In genomic region chr8:84555269-84555668, GRCm38 (mm10) we compare ENCODE assay signal across 14 mouse cellular contexts.
DNase-seq lines count a peak whose midpoint lies in the region; ATAC-seq and TF ChIP-seq lines count a peak whose summit lies in the region.
"Had no signal": no experiment of that assay in that cellular context is flagged by ENCODE, and none has a peak within 500 bp of the region (broad histone marks: within the 10 kb centered on the region; RNA-seq: fewer than 3 reads in every experiment).

No protein-coding gene starts in this region.

- no peak for ATAC-seq in forebrain, embryonic 13.5 days
- ATAC-seq in forebrain, embryonic 11.5 days (replicated peaks; ENCODE audit: low FRiP score), result no peak
- no peak for ATAC-seq in hindbrain, postnatal 0 days
- ATAC-seq in heart, embryonic 11.5 days (replicated peaks; ENCODE audit: insufficient number of reproducible peaks, low FRiP score, low TSS enrichment), result no peak

- no peak for DNase-seq in forebrain, embryonic 11.5 days (ENCODE audit: low spot score)
- DNase-seq in layer of hippocampus, adult 2 months (ENCODE audit: low spot score in 2 of 2), result no peak
- no peak for DNase-seq in layer of hippocampus, postnatal 25 days (ENCODE audit: extremely low spot score in 1 of 2, low spot score in 1 of 2)
- peak; percentile 54 to 58 for DNase-seq in cerebellum, postnatal 25 days
- no peak for DNase-seq in hindbrain, postnatal 0 days (ENCODE audit: low spot score)
- DNase-seq: embryo, embryonic 11 days; liver, embryonic 13.5 days had no signal

- TF ChIP-seq CTCF in layer of hippocampus, adult 2 months (conservative IDR thresholded peaks at IDR 0.05), result no peak
- TF ChIP-seq CTCF in hindbrain, postnatal 0 days (IDR thresholded peaks at IDR 0.05; ENCODE audit: low read depth), result no peak

- H3K27me3 ChIP-seq in forebrain, embryonic 13.5 days, result peaks cover 43% of the 10 kb centered on the region
- H3K27me3 ChIP-seq in forebrain, embryonic 11.5 days (ENCODE audit: control insufficient read depth, insufficient read depth, low read length), result peaks cover 25% of the 10 kb centered on the region
- H3K27me3 ChIP-seq in hindbrain, postnatal 0 days (ENCODE audit: insufficient read depth, low read length), result peaks cover 5% of the 10 kb centered on the region; the same call in 1 of the 2 replicates
- H3K27me3 ChIP-seq in heart, embryonic 11.5 days (ENCODE audit: control insufficient read depth, insufficient read depth, low read length), result peaks cover 54% of the 10 kb centered on the region

- no peak overlapping the region for H3K9ac ChIP-seq in forebrain, embryonic 13.5 days
- no peak overlapping the region for H3K9ac ChIP-seq in forebrain, embryonic 11.5 days (ENCODE audit: low read length)
- no peak overlapping the region for H3K9ac ChIP-seq in hindbrain, postnatal 0 days (replicated peaks; ENCODE audit: low read length)
- no peak overlapping the region for H3K9ac ChIP-seq in heart, embryonic 11.5 days (ENCODE audit: low read depth, low read length)
- H3K9ac ChIP-seq: limb, embryonic 13.5 days; liver, embryonic 13.5 days; lung, embryonic 14.5 days had no signal

- WGBS in forebrain, embryonic 13.5 days, result 73% methylated on average over 7 of the region's 7 CpGs
- 86% methylated on average over 7 of the region's 7 CpGs for WGBS in forebrain, embryonic 11.5 days
- 60% methylated on average over 7 of the region's 7 CpGs for WGBS in hindbrain, postnatal 0 days
- WGBS in heart, embryonic 11.5 days (ENCODE audit: insufficient replicate concordance), result 74% methylated on average over 7 of the region's 7 CpGs

- H3K4me3 ChIP-seq in forebrain, embryonic 13.5 days, result no peak overlapping the region
- no peak overlapping the region for H3K4me3 ChIP-seq in forebrain, embryonic 11.5 days (ENCODE audit: low read depth, low read length)
- H3K4me3 ChIP-seq in layer of hippocampus, adult 2 months, result no peak overlapping the region
- H3K4me3 ChIP-seq in hindbrain, postnatal 0 days (ENCODE audit: low read length), result no peak overlapping the region
- H3K4me3 ChIP-seq in heart, embryonic 11.5 days (ENCODE audit: low read depth, low read length), result no peak overlapping the region
- H3K4me3 ChIP-seq: heart, embryonic 10.5 days; limb, embryonic 13.5 days; liver, embryonic 13.5 days; myocyte had no signal

- H3K27ac ChIP-seq in forebrain, embryonic 13.5 days, result peak overlapping the region; percentile 70
- no peak overlapping the region for H3K27ac ChIP-seq in forebrain, embryonic 11.5 days (ENCODE audit: low read depth, low read length)
- 0 out of 2 replicates have a peak overlapping the region, but pooled peaks have one; percentile 59 for H3K27ac ChIP-seq in layer of hippocampus, adult 2 months
- peak overlapping the region; percentile 80 for H3K27ac ChIP-seq in hindbrain, postnatal 0 days
- no peak overlapping the region for H3K27ac ChIP-seq in heart, embryonic 11.5 days (ENCODE audit: low read depth, low read length)
- H3K27ac ChIP-seq: heart, embryonic 10.5 days; kidney, postnatal 0 days; limb, embryonic 13.5 days; liver, embryonic 13.5 days had no signal

- H3K4me1 ChIP-seq in forebrain, embryonic 13.5 days, result peaks cover 26% of the 10 kb centered on the region
- peaks cover 6% of the 10 kb centered on the region for H3K4me1 ChIP-seq in forebrain, embryonic 11.5 days (replicated peaks; ENCODE audit: control insufficient read depth, insufficient read depth, low read length)
- no peaks in the 10 kb centered on the region; the same call in 1 of the 2 replicates for H3K4me1 ChIP-seq in hindbrain, postnatal 0 days (ENCODE audit: insufficient read depth, low read length)
- H3K4me1 ChIP-seq in heart, embryonic 11.5 days (ENCODE audit: control insufficient read depth, insufficient read depth, low read length), result no peaks in the 10 kb centered on the region; the same call in 1 of the 2 replicates

- no peaks in the 10 kb centered on the region for H3K9me3 ChIP-seq in forebrain, embryonic 13.5 days (replicated peaks)
- H3K9me3 ChIP-seq in forebrain, embryonic 11.5 days (ENCODE audit: control insufficient read depth, low read length), result no peaks in the 10 kb centered on the region
- no peaks in the 10 kb centered on the region for H3K9me3 ChIP-seq in hindbrain, postnatal 0 days (ENCODE audit: low read length)
- H3K9me3 ChIP-seq in heart, embryonic 11.5 days (replicated peaks; ENCODE audit: control insufficient read depth, low read length), result no peaks in the 10 kb centered on the region
- H3K9me3 ChIP-seq: heart, embryonic 10.5 days; limb, embryonic 13.5 days; liver, embryonic 13.5 days had no signal

- H3K4me2 ChIP-seq in forebrain, embryonic 13.5 days, result no peak overlapping the region
- no peak overlapping the region for H3K4me2 ChIP-seq in forebrain, embryonic 11.5 days (ENCODE audit: low read depth, low read length, severe bottlenecking)
- H3K4me2 ChIP-seq in hindbrain, postnatal 0 days (ENCODE audit: low read depth, low read length), result no peak overlapping the region
- no peak overlapping the region for H3K4me2 ChIP-seq in heart, embryonic 11.5 days
- H3K4me2 ChIP-seq: limb, embryonic 13.5 days; liver, embryonic 13.5 days had no signal

- H3K36me3 ChIP-seq in forebrain, embryonic 13.5 days (ENCODE audit: poor library complexity, severe bottlenecking), result no peaks in the 10 kb centered on the region
- H3K36me3 ChIP-seq in forebrain, embryonic 11.5 days (ENCODE audit: control insufficient read depth, insufficient read depth, low read length), result no peaks in the 10 kb centered on the region
- H3K36me3 ChIP-seq in hindbrain, postnatal 0 days (ENCODE audit: insufficient read depth, low read length), result peaks cover 6% of the 10 kb centered on the region; the same call in 1 of the 2 replicates
- H3K36me3 ChIP-seq in heart, embryonic 11.5 days (ENCODE audit: control insufficient read depth, insufficient read depth, low read length), result no peaks in the 10 kb centered on the region
- H3K36me3 ChIP-seq: heart, embryonic 10.5 days; limb, embryonic 13.5 days; liver, embryonic 13.5 days had no signal

Comparison
In these comparisons a context has a peak if more than half of its experiments do, and no peak if none do; other contexts are left out.
1. H3K27ac ChIP-seq: peak in forebrain, embryonic 13.5 days (single experiment), layer of hippocampus, adult 2 months (single experiment) and hindbrain, postnatal 0 days (single experiment); none in forebrain, embryonic 11.5 days (single experiment) and heart, embryonic 11.5 days (single experiment).
2. DNase-seq: peak in cerebellum, postnatal 25 days (2 of 2); none in forebrain, embryonic 11.5 days (single experiment), layer of hippocampus, adult 2 months (0 of 2), layer of hippocampus, postnatal 25 days (0 of 2) and hindbrain, postnatal 0 days (single experiment).